Mouse (Mus musculus): ENCODE measurements around the gene Prtn3. TPM values are rescaled to one million over a fixed set of nuclear protein-coding genes. Genes with fewer than 3 reads are reported as not detected.

The Prtn3 gene
- total RNA-seq, 1 experiment from 2014 or later = 1.0 TPM

GRCm38 (mm10) chr10:79877757-79878156, 3.5 kb downstream of the Prtn3 start:
- peak; percentile 69 for DNase-seq

- no peak for DNase-seq
These were observed 5.3 kb downstream of the Prtn3 start for GRCm38 (mm10) chr10:79879527-79879926.

- DNase-seq = no peak
These were observed 6.4 kb downstream of the Prtn3 start for GRCm38 (mm10) chr10:79880721-79881120.

DNA sequence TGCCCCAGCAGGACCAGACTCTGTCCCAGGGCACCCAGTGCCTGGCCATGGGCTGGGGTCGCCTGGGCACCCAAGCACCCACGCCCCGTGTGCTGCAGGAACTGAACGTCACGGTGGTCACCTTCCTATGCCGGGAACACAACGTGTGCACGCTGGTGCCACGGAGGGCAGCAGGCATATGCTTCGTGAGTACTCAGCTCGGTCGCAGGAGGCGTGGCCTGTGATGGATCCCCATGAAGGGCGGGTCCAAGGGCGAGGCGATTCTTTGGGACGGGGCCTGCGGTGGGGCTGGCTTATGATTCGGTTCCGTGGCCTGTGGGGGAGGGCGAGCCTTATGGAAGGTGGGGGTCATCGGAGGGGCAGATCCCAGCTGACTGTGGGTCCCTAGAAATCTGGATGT, 7.7 kb downstream of the Prtn3 start:
- DNase-seq = peak; percentile 59

- DNase-seq = peak; percentile 89
These were observed 9.2 kb downstream of the Prtn3 start for GRCm38 (mm10) chr10:79883297-79884084.

DNA sequence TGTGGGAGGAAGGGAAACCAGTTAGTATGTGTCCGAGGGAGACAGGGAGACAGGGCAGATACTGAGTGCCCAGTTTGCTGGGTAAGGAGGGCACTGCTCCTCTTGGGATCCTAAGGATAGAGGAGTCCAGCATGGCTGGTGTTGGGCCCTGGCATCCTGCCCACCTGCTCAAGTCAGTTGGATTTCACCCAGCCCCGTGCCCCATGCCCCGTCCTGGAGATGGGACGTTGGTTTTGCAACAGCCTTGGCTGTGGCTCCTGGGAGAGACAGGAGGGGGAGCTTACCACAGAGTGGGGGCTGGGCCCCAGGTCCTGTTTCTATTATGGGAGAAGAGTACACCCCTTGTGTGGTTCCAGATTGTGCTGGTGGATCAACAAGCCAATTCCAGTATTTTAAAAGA, 10.2 kb downstream of the Prtn3 start:
- peak; percentile 88 for DNase-seq

GRCm38 (mm10) chr10:79884938-79885337, 10.7 kb downstream of the Prtn3 start:
- peak; percentile 48 for DNase-seq

- DNase-seq = no peak
These were observed 11.8 kb downstream of the Prtn3 start, which contains the start of gene Elane for GRCm38 (mm10) chr10:79886054-79886453. Gene Elane (plus strand): TSS chr10:79886247.

DNA sequence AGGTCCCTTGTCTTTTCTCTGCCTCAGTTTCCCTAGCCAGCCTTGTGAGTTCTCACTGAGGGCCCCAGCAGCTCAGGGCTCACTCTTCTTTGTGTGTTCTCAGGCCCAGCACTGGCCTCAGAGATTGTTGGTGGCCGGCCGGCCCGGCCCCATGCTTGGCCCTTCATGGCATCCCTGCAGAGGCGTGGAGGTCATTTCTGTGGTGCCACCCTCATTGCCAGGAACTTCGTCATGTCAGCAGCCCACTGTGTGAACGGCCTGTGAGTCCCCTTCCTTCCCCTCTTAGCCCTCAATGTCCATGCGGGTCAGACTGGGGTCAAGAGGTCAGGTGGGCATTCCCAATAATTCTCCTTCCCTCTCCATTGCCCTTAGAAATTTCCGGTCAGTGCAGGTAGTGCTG, 12.3 kb downstream of the Prtn3 start:
- no peak for DNase-seq

DNA sequence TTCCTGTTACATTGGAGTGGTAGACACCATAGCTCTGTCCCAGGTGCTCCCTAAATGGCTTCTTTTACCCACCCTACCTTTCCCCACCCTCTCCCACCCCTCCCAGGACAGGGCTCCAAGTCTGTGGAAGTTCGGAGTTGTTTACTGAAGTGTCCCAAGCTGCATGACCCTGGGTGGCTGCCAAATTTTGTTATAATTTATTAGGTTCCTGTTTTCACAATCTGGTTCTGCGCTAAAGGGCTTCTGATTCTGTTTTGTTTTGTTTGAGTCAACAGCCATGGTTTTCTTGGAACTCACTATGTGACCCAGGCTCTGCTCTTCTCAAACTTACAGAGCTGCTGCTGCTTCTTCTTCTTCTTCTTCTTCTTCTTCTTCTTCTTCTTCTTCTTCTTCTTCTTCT, 15.1 kb downstream of the Prtn3 start:
- peak; percentile 77 for DNase-seq

DNA sequence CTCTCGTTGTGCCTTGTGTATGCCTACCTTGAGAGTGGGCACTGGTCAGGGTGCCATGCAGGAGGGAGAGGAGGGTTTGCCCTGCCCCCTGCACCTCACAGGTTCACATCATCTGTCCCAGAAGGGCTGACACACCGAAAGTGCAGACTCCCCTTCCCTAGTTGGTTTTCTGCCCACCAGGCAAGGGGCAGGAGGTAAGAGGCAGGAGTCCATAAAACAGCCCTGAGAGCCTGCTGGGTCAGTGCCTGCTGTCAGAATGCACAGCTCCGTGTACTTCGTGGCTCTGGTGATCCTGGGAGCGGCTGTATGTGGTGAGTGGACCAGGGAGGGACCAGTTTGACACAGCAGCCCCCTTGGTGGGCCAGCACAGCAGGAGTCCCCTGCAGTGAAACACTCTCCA, 16.4 kb downstream of the Prtn3 start, which contains the start of gene Cfd:
Cfd (plus strand) TSS at position 184 of the 400 bp plus-strand sequence.
- DNase-seq = peak; percentile 46

GRCm38 (mm10) chr10:79892451-79893118, 18.3 kb downstream of the Prtn3 start:
- DNase-seq = peak; percentile 90

GRCm38 (mm10) chr10:79896306-79896705, 22.0 kb downstream of the Prtn3 start:
- peak; percentile 26 for DNase-seq

DNA sequence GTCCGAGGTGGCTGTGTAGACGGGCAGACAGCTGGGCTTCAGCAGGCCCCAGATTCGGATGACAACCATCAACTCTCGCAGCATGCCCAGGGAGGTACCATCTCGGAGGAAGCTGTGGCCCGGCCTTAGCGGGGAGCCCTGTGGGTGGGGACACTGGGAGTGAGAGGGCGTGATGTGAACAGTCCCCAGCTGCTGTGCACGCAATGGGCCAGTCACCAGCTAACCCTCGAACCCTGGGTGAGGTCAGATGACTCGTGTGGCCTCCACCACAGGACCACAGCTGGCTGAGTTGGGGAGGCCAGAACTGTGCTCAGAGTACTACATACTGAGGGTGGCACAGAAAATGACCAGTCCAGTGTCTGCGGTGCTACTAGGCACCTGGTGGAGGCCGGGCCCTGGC, 22.5 kb downstream of the Prtn3 start:
- DNase-seq = no peak

DNA sequence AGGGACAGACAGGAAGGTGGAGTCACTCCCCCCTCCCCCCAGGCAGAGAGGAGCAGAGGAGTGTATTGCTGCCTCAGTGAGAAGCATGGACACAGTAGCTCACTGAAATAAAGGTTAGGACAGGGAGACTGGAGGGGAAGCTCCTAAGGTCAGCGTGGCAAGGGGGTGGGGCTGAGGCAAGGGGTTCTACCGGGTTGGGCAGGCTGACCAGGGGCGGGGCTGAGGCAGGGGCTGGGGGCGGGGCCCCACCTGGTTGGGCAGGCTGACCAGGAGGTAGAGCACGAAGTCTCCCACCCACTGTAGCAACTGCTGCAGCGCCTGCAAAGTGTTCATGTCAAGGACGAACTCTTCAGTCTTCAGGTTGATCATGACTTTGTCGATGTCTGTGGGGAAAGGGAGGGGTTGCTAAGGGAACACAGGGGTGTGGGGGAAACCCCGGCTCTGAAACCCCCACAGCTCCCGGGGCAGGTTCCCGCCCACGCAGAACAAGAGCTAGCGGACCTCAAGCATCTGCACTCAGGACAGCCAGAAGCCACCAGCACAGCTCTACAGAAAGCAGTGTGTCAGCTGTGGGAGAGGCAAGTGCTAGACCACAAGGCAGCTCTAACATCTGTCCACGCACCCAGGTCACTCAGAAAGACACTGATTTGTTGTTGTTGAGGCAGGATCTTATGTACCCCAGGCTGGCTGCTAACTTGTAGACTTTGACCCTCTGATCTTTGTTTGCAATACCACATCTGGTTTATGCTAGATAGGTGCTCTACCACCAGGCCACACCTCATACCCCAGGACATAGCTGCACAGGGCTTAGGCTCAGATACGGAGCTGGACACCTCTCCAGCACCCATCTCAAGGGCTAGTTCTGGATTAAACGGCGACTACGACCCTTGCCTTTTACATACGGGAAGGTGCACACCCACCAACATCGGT, 23.3 kb downstream of the Prtn3 start:
- DNase-seq = peak; percentile 35

DNA sequence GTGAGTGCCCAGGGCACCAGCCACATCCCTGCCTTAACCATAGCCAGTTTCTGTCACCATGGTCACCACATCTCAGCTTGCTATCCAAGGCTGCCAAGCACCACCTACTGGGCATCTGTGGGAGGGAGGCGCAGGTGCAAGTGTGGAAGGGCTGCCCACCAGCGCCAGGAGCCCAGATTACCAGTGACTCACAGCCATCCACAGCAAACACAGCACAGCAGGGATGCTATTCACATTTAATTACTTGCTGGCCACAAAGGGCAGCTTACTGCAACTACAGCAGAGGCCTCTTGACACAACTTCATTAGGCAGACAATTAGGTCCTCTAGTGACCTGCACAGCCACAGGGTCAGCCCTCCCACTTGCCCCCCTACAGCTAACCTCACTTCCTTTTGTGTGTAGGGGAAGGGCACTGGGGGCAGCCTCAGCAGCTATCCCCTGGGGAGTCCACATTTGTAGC, 26.7 kb downstream of the Prtn3 start:
- DNase-seq = peak; percentile 59

GRCm38 (mm10) chr10:79906712-79907111, 32.4 kb downstream of the Prtn3 start:
- no peak for DNase-seq

DNA sequence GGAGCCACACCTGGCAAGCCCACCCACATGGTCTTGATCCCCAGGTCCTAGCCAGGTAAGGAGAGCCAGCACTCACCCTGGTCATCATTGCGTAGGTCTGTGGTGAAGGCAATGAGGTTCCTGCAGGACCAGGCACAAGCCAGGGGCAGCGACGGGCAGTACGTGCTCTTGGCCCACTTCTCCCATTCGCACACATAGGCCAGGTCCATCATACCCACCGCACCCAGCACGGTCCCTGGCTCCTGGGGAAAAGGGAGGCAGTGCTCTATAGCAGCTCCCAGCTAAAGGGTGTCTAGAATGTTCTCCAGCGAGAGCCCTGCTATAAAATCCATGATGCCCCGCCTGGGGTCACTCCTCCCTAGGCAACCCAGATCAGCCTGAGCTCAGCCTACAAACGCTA, 33.1 kb downstream of the Prtn3 start:
- no peak for DNase-seq

DNA sequence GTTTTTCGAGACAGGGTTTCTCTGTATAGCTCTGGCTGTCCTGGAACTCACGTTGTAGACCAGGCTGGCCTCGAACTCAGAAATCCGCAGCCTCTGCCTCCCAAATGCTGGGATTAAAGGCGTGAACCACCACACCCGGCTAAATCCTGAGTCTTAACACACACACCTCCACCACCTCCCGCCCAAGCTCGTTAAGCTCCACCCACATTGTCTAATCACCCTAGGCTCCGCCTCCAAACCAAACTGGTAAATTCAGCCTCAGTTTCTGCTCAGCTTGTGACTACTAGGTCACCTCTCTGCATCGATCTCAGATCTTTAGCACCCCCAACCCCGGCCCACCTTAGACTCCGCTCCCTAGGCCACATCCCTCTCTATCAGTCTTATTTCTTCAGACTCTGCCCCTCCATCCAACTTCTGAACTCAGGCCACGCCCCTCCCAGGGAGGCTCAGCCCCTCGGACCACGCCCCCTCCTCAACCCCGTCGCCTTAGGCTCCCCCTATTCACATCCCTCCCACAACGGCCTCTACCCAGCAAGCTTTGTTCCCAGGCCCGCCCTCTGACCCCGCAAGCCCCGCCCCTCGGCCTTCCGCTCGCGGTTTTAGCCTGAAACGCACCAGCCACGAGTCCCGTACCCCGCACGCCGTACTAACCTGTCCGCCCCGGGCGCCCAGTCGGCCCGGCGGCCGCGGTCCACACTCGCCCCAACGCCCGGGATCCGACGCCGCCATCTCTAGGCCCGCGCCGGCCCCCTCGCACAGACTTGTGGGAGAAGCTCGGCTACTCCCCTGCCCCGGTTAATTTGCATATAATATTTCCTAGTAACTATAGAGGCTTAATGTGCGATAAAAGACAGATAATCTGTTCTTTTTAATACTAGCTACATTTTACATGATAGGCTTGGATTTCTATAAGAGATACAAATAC, 34.2 kb downstream of the Prtn3 start, which contains the start of gene Med16:
Med16 (minus strand) TSS at position 757 of the 925 bp plus-strand sequence.
- DNase-seq = peak; percentile 98

- no peak for DNase-seq
These were observed 35.0 kb downstream of the Prtn3 start for GRCm38 (mm10) chr10:79909092-79909922.
